Mouse (Mus musculus): ENCODE data around the gene Hcls1. TPM values are rescaled to one million over a fixed set of nuclear protein-coding genes. Genes with fewer than 3 reads are reported as not detected.

The Hcls1 gene
- polyA plus RNA-seq (2014; fragmentation: Nextera tagmentation; extraction: Ambion mirVana), result 1.0 and 1.2 TPM in 2 replicates

GRCm38 (mm10) chr16:36934841-36935620 is at the start of gene Hcls1:
Gene Hcls1 (plus strand): TSS chr16:36934983.
- Histone ChIP-seq H3K27me3 (ENCODE audit: control insufficient read depth, insufficient read depth, low read length) (no peaks in the 10 kb centered on the region), H3K4me1 (ENCODE audit: control insufficient read depth, insufficient read depth, low read length) (no peaks in the 10 kb centered on the region), H3K9me3 (ENCODE audit: control insufficient read depth, low read length) (no peaks in the 10 kb centered on the region), H3K36me3 (ENCODE audit: control insufficient read depth, insufficient read depth, low read length) (peaks cover 2% of the 10 kb centered on the region), H3K4me2 (ENCODE audit: low read depth) (no peak within 1 kb of the TSS), H3K4me3 (ENCODE audit: low read depth, low read length) (no peak within 1 kb of the TSS), H3K27ac (ENCODE audit: low read depth, low read length) (no peak within 1 kb of the TSS), H3K9ac (ENCODE audit: low read length) (no peak within 1 kb of the TSS)
- DNase-seq (ENCODE audit: low spot score) (no peak), ATAC-seq (ENCODE audit: insufficient read depth, low FRiP score, low TSS enrichment) (no peak)
- WGBS, result 85% methylated on average over 7 of the region's 7 CpGs

DNA sequence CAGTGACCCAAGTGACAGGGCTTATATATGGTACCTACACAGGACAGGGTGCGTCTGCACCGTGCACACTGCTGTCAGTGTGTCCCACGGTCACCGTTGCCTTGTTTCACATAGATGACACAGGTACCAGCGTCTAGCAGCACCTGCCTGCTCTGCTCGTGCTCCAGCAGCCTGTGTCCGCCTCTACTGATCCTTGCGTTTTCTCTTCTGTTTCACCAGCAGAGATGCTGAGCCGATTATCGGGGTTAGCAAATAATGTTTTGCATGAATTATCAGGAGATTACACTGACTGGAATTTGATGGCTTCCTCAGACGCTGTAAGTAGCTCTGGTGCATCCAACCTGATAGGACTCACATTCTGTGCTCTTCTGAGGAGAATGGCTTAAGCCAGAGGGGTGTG is 48.9 kb upstream of the Hcls1 start:
- H3K4me1 ChIP-seq (ENCODE audit: control insufficient read depth, insufficient read depth, low read length), result no peaks in the 10 kb centered on the region
- DNase-seq (ENCODE audit: low spot score), result no peak
- H3K4me2 ChIP-seq (ENCODE audit: low read depth), result no peak overlapping the region
- H3K27me3 ChIP-seq (ENCODE audit: control insufficient read depth, insufficient read depth, low read length), result no peaks in the 10 kb centered on the region
- peaks cover 2% of the 10 kb centered on the region; the same call in 1 of the 2 replicates for H3K36me3 ChIP-seq (ENCODE audit: control insufficient read depth, insufficient read depth, low read length)
- no peak overlapping the region for H3K27ac ChIP-seq (ENCODE audit: low read depth, low read length)
- no peak overlapping the region for H3K9ac ChIP-seq (ENCODE audit: low read length)
- H3K4me3 ChIP-seq (ENCODE audit: low read depth, low read length), result no peak overlapping the region
- 94% methylated on average over 11 of the region's 11 CpGs for WGBS
- no peaks in the 10 kb centered on the region for H3K9me3 ChIP-seq (ENCODE audit: control insufficient read depth, low read length)
- ATAC-seq (ENCODE audit: insufficient read depth, low FRiP score, low TSS enrichment), result no peak

GRCm38 (mm10) chr16:36887546-36887945 is 47.2 kb upstream of the Hcls1 start:
- Histone ChIP-seq H3K4me1 (ENCODE audit: control insufficient read depth, insufficient read depth, low read length) (no peaks in the 10 kb centered on the region), H3K4me2 (ENCODE audit: low read depth) (no peak overlapping the region), H3K4me3 (ENCODE audit: low read depth, low read length) (no peak overlapping the region), H3K9ac (ENCODE audit: low read length) (no peak overlapping the region), H3K27me3 (ENCODE audit: control insufficient read depth, insufficient read depth, low read length) (no peaks in the 10 kb centered on the region), H3K9me3 (ENCODE audit: control insufficient read depth, low read length) (no peaks in the 10 kb centered on the region), H3K27ac (ENCODE audit: low read depth, low read length) (no peak overlapping the region), H3K36me3 (ENCODE audit: control insufficient read depth, insufficient read depth, low read length) (peaks cover 2% of the 10 kb centered on the region; the same call in 1 of the 2 replicates)
- DNase-seq (ENCODE audit: low spot score), result no peak
- WGBS, result 90% methylated on average over 5 of the region's 5 CpGs
- ATAC-seq (ENCODE audit: insufficient read depth, low FRiP score, low TSS enrichment), result no peak

DNA sequence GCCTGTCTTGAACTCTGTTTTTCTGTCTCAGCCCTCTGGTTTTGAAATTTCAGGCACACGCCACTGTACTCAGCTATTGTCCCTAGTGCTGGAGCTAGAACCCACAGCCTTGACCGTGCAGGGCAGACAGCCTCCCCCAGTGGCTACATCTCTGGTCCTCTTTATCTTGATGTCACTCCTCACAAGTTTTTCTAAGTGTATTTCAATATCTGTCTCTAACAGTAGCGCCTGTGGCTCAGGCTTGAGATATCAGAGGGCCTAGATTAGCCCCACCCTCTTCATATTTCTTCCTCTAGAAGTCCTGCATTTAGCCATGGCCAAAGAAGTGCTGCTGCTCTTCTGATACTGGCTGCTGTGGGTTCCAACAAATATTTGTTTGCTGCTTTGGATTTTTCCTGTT is 44.2 kb upstream of the Hcls1 start:
- H3K36me3 ChIP-seq (ENCODE audit: control insufficient read depth, insufficient read depth, low read length), result peaks cover 2% of the 10 kb centered on the region; the same call in 1 of the 2 replicates
- ATAC-seq (ENCODE audit: insufficient read depth, low FRiP score, low TSS enrichment) (no peak), DNase-seq (ENCODE audit: low spot score) (no peak)
- no peaks in the 10 kb centered on the region for H3K9me3 ChIP-seq (ENCODE audit: control insufficient read depth, low read length)
- no peaks in the 10 kb centered on the region for H3K4me1 ChIP-seq (ENCODE audit: control insufficient read depth, insufficient read depth, low read length)
- no peaks in the 10 kb centered on the region for H3K27me3 ChIP-seq (ENCODE audit: control insufficient read depth, insufficient read depth, low read length)
- H3K4me3 ChIP-seq (ENCODE audit: low read depth, low read length), result no peak overlapping the region
- H3K27ac ChIP-seq (ENCODE audit: low read depth, low read length), result no peak overlapping the region
- no peak overlapping the region for H3K9ac ChIP-seq (ENCODE audit: low read length)
- H3K4me2 ChIP-seq (ENCODE audit: low read depth), result no peak overlapping the region
- WGBS, result 91% methylated on average over 3 of the region's 3 CpGs

GRCm38 (mm10) chr16:36891415-36891814 is 43.4 kb upstream of the Hcls1 start:
- ATAC-seq (ENCODE audit: insufficient read depth, low FRiP score, low TSS enrichment), result no peak
- Histone ChIP-seq H3K4me2 (ENCODE audit: low read depth) (no peak overlapping the region), H3K27me3 (ENCODE audit: control insufficient read depth, insufficient read depth, low read length) (no peaks in the 10 kb centered on the region), H3K4me1 (ENCODE audit: control insufficient read depth, insufficient read depth, low read length) (no peaks in the 10 kb centered on the region), H3K9ac (ENCODE audit: low read length) (no peak overlapping the region), H3K27ac (ENCODE audit: low read depth, low read length) (no peak overlapping the region), H3K4me3 (ENCODE audit: low read depth, low read length) (no peak overlapping the region), H3K9me3 (ENCODE audit: control insufficient read depth, low read length) (no peaks in the 10 kb centered on the region), H3K36me3 (ENCODE audit: control insufficient read depth, insufficient read depth, low read length) (peaks cover 2% of the 10 kb centered on the region; the same call in 1 of the 2 replicates)
- no peak for DNase-seq (ENCODE audit: low spot score)
- WGBS, result 93% methylated on average over 4 of the region's 4 CpGs

GRCm38 (mm10) chr16:36893317-36893716 is 41.5 kb upstream of the Hcls1 start:
- Histone ChIP-seq H3K27ac (ENCODE audit: low read depth, low read length) (no peak overlapping the region), H3K9ac (ENCODE audit: low read length) (no peak overlapping the region), H3K4me2 (ENCODE audit: low read depth) (no peak overlapping the region), H3K9me3 (ENCODE audit: control insufficient read depth, low read length) (no peaks in the 10 kb centered on the region), H3K4me1 (ENCODE audit: control insufficient read depth, insufficient read depth, low read length) (no peaks in the 10 kb centered on the region), H3K27me3 (ENCODE audit: control insufficient read depth, insufficient read depth, low read length) (no peaks in the 10 kb centered on the region), H3K36me3 (ENCODE audit: control insufficient read depth, insufficient read depth, low read length) (peaks cover 3% of the 10 kb centered on the region; the same call in 1 of the 2 replicates), H3K4me3 (ENCODE audit: low read depth, low read length) (no peak overlapping the region)
- no peak for DNase-seq (ENCODE audit: low spot score)
- no peak for ATAC-seq (ENCODE audit: insufficient read depth, low FRiP score, low TSS enrichment)
- 89% methylated on average over 10 of the region's 10 CpGs for WGBS

GRCm38 (mm10) chr16:36896712-36897111 is 38.1 kb upstream of the Hcls1 start:
- no peak overlapping the region for H3K4me3 ChIP-seq (ENCODE audit: low read depth, low read length)
- no peak overlapping the region for H3K27ac ChIP-seq (ENCODE audit: low read depth, low read length)
- no peak overlapping the region for H3K4me2 ChIP-seq (ENCODE audit: low read depth)
- no peaks in the 10 kb centered on the region for H3K9me3 ChIP-seq (ENCODE audit: control insufficient read depth, low read length)
- no peaks in the 10 kb centered on the region for H3K27me3 ChIP-seq (ENCODE audit: control insufficient read depth, insufficient read depth, low read length)
- no peaks in the 10 kb centered on the region for H3K4me1 ChIP-seq (ENCODE audit: control insufficient read depth, insufficient read depth, low read length)
- DNase-seq (ENCODE audit: low spot score) (no peak), ATAC-seq (ENCODE audit: insufficient read depth, low FRiP score, low TSS enrichment) (no peak)
- peaks cover 7% of the 10 kb centered on the region; the same call in 1 of the 2 replicates for H3K36me3 ChIP-seq (ENCODE audit: control insufficient read depth, insufficient read depth, low read length)
- 92% methylated on average over 6 of the region's 6 CpGs for WGBS
- H3K9ac ChIP-seq (ENCODE audit: low read length), result no peak overlapping the region

DNA sequence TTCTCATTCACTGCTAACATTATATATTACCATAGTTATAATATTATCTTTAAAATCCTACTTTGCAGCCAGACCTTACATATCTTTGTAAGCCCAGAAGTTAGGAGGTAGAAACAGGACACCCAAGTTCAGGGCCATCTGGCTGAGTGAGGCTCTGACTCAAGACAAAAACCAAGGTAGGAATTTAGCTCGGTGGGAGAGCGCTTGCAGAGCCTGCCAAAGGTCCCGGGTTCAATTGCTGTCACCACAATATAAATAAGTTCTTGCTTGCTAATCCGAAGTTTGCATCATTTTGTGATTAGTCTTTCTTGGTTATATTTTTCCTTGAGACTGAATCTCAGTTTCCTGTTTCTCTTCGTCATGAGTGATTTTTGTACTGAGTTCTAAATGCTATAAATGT is 31.6 kb upstream of the Hcls1 start:
- no peak overlapping the region for H3K27ac ChIP-seq (ENCODE audit: low read depth, low read length)
- no peak for DNase-seq (ENCODE audit: low spot score)
- H3K27me3 ChIP-seq (ENCODE audit: control insufficient read depth, insufficient read depth, low read length), result no peaks in the 10 kb centered on the region
- no peaks in the 10 kb centered on the region for H3K9me3 ChIP-seq (ENCODE audit: control insufficient read depth, low read length)
- no peak overlapping the region for H3K9ac ChIP-seq (ENCODE audit: low read length)
- ATAC-seq (ENCODE audit: insufficient read depth, low FRiP score, low TSS enrichment), result no peak
- WGBS, result 89% methylated on average over 5 of the region's 5 CpGs
- H3K36me3 ChIP-seq (ENCODE audit: control insufficient read depth, insufficient read depth, low read length), result peaks cover 5% of the 10 kb centered on the region
- no peaks in the 10 kb centered on the region for H3K4me1 ChIP-seq (ENCODE audit: control insufficient read depth, insufficient read depth, low read length)
- no peak overlapping the region for H3K4me3 ChIP-seq (ENCODE audit: low read depth, low read length)
- H3K4me2 ChIP-seq (ENCODE audit: low read depth), result no peak overlapping the region

DNA sequence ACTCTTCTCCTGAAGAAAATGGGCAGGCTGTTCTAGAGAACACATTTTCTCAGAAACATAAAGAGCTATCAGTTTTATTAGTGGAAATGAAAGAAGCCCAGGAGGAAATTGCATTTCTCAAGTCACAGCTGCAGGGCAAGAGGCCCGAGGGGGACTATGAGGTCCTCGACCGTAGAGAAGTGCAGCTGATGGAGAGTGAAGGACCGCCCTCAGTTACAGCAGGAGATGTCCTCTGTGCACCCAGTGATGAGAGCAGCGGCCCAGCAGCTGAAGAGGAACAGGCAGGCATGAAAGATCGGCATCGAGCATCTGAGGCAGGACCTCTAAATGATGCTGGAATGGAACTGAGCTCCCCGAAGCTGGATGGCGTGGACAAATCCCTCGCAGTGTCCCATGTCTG is 22.9 kb upstream of the Hcls1 start:
- H3K4me1 ChIP-seq (ENCODE audit: control insufficient read depth, insufficient read depth, low read length), result no peaks in the 10 kb centered on the region
- no peak for DNase-seq (ENCODE audit: low spot score)
- no peak for ATAC-seq (ENCODE audit: insufficient read depth, low FRiP score, low TSS enrichment)
- no peak overlapping the region for H3K9ac ChIP-seq (ENCODE audit: low read length)
- no peaks in the 10 kb centered on the region for H3K27me3 ChIP-seq (ENCODE audit: control insufficient read depth, insufficient read depth, low read length)
- H3K4me3 ChIP-seq (ENCODE audit: low read depth, low read length), result no peak overlapping the region
- peaks cover 3% of the 10 kb centered on the region for H3K36me3 ChIP-seq (ENCODE audit: control insufficient read depth, insufficient read depth, low read length)
- no peaks in the 10 kb centered on the region for H3K9me3 ChIP-seq (ENCODE audit: control insufficient read depth, low read length)
- 88% methylated on average over 10 of the region's 10 CpGs for WGBS
- no peak overlapping the region for H3K27ac ChIP-seq (ENCODE audit: low read depth, low read length)
- no peak overlapping the region for H3K4me2 ChIP-seq (ENCODE audit: low read depth)
